Mouse (Mus musculus): ENCODE measurements around the gene Milr1. TPM values are rescaled to one million over a fixed set of nuclear protein-coding genes. Genes with fewer than 3 reads are reported as not detected.

The Milr1 gene
- total and polyA plus RNA-seq, 2 experiments: 0.10 to 0.37 TPM

DNA sequence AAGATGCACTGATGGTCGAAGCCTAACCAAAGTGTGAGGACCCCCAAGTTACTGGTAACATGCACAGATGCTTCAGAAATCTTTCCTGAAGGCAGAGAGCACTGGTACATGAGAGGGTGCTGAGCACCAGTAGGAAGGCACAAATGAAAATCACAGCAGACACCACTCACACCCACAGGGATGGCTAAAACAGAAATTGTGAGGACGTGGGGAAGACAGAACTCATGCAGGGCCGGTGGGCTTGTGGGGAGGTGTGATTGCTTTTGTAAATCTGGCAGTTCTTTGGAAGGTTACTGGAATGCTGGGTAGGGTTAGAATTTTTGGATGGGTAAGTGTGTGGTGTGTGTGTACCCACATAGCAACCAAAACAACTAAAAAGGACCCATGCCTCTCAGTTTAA is 66.1 kb downstream of the Milr1 start:
- H3K27ac ChIP-seq (replicated peaks; ENCODE audit: insufficient read depth, low read depth, low read length): no peak overlapping the region
- no peak overlapping the region for H3K4me3 ChIP-seq (ENCODE audit: insufficient read depth, low read depth, low read length)
- no peak for TF ChIP-seq CTCF (IDR thresholded peaks at IDR 0.05; ENCODE audit: low read depth, low read length)
- no peak for TF ChIP-seq POLR2A (IDR thresholded peaks at IDR 0.05; ENCODE audit: extremely low read depth, insufficient read depth, low read length)
- no peaks in the 10 kb centered on the region for H3K79me2 ChIP-seq (ENCODE audit: control insufficient read depth, insufficient read depth, low read length)
- no peak overlapping the region for H3K9ac ChIP-seq (ENCODE audit: low read depth, low read length)
- H3K27me3 ChIP-seq (ENCODE audit: control insufficient read depth, insufficient read depth, low read length): no peaks in the 10 kb centered on the region
- DNase-seq (ENCODE audit: extremely low read depth, low read depth, low spot score): no peak
- peaks cover 32% of the 10 kb centered on the region for H3K36me3 ChIP-seq (ENCODE audit: control insufficient read depth, insufficient read depth, low read length)
- peaks cover 13% of the 10 kb centered on the region for H3K4me1 ChIP-seq (ENCODE audit: control insufficient read depth, insufficient read depth, low read length)
- 91% methylated on average over 3 of the region's 3 CpGs for WGBS

DNA sequence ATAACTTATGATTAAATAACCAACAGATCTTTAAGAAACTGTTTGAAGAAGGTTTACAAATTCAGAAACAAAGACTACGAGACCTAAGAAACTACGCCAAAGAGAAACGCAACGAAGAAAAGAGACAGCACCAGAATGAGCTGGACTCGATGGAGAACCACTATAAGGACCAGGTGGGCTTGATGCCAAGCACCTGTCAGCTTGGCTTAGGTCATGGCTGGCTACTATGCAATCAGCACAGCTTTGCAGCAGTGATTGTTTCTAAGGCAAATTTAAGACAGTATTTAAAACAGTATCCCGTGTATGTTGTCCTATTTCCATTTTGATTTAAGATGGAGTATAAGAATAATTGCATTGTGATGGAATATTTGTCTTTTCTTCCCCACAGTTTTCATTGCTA is 66.8 kb downstream of the Milr1 start:
- Histone ChIP-seq H3K79me2 (ENCODE audit: control insufficient read depth, insufficient read depth, low read length) (no peaks in the 10 kb centered on the region), H3K4me1 (ENCODE audit: control insufficient read depth, insufficient read depth, low read length) (peaks cover 10% of the 10 kb centered on the region), H3K27ac (replicated peaks; ENCODE audit: insufficient read depth, low read depth, low read length) (no peak overlapping the region), H3K9ac (ENCODE audit: low read depth, low read length) (no peak overlapping the region), H3K4me3 (ENCODE audit: insufficient read depth, low read depth, low read length) (no peak overlapping the region), H3K36me3 (ENCODE audit: control insufficient read depth, insufficient read depth, low read length) (peaks cover 39% of the 10 kb centered on the region), H3K27me3 (ENCODE audit: control insufficient read depth, insufficient read depth, low read length) (no peaks in the 10 kb centered on the region)
- TF ChIP-seq POLR2A (IDR thresholded peaks at IDR 0.05; ENCODE audit: extremely low read depth, insufficient read depth, low read length) (no peak), CTCF (IDR thresholded peaks at IDR 0.05; ENCODE audit: low read depth, low read length) (no peak)
- 86% methylated on average over 6 of the region's 6 CpGs for WGBS
- DNase-seq (ENCODE audit: extremely low read depth, low read depth, low spot score): no peak

DNA sequence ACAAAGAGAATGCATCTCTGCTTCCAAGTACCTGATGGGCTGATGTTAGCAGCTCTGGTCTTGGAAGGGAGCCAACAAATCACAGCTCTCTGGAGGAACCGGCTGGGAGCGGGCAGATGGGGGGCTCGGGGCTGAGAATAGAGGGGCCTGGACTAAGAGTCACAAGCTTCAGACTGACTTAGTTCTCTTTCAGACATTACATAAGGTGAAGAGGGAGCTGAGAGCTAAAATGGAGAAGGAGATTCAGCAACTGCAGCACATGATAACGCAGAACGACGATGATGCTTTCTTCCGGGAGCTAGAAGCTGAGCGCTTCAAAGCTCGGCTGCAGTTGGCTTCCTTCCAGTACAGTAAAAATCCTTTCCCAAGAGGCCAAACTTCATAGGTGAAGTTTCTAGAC is 67.3 kb downstream of the Milr1 start:
- Histone ChIP-seq H3K27me3 (ENCODE audit: control insufficient read depth, insufficient read depth, low read length) (no peaks in the 10 kb centered on the region), H3K27ac (replicated peaks; ENCODE audit: insufficient read depth, low read depth, low read length) (no peak overlapping the region), H3K9ac (ENCODE audit: low read depth, low read length) (no peak overlapping the region), H3K4me1 (ENCODE audit: control insufficient read depth, insufficient read depth, low read length) (peaks cover 8% of the 10 kb centered on the region), H3K4me3 (ENCODE audit: insufficient read depth, low read depth, low read length) (no peak overlapping the region), H3K79me2 (ENCODE audit: control insufficient read depth, insufficient read depth, low read length) (no peaks in the 10 kb centered on the region), H3K36me3 (ENCODE audit: control insufficient read depth, insufficient read depth, low read length) (peaks cover 42% of the 10 kb centered on the region)
- 37% methylated on average over 9 of the region's 9 CpGs for WGBS
- no peak for TF ChIP-seq CTCF (IDR thresholded peaks at IDR 0.05; ENCODE audit: low read depth, low read length)
- no peak for TF ChIP-seq POLR2A (IDR thresholded peaks at IDR 0.05; ENCODE audit: extremely low read depth, insufficient read depth, low read length)
- DNase-seq (ENCODE audit: extremely low read depth, low read depth, low spot score): peak; percentile 40

Other genes with a start within 250 kb of the Milr1 start
- gene Tex2, start 137.8 kb upstream of the Milr1 start, total RNA-seq (2014; rRNA removed): 60.4 and 63.4 TPM in 2 replicates
- 45.3 and 49.7 TPM in 2 replicates for gene Tex2, start 137.8 kb upstream of the Milr1 start, polyA plus RNA-seq (2012; rRNA removed)
- 14.6 and 16.7 TPM in 2 replicates for gene Pecam1, start 598 bp upstream of the Milr1 start, total RNA-seq (2014; rRNA removed)
- 5.0 and 5.4 TPM in 2 replicates for gene Pecam1, start 598 bp upstream of the Milr1 start, polyA plus RNA-seq (2012; rRNA removed)
- gene Polg2, start 28.3 kb downstream of the Milr1 start, total RNA-seq (2014; rRNA removed): 12.6 and 13.0 TPM in 2 replicates
- 5.8 and 6.4 TPM in 2 replicates for gene Polg2, start 28.3 kb downstream of the Milr1 start, polyA plus RNA-seq (2012; rRNA removed)
- gene Ddx5, start 38.0 kb downstream of the Milr1 start, total RNA-seq (2014; rRNA removed): 218 and 224 TPM in 2 replicates
- gene Ddx5, start 38.0 kb downstream of the Milr1 start, polyA plus RNA-seq (2012; rRNA removed): 273 and 389 TPM in 2 replicates
- 5.8 and 8.4 TPM in 2 replicates for gene Cep95, start 38.0 kb downstream of the Milr1 start, total RNA-seq (2014; rRNA removed)
- 0.96 and 1.2 TPM in 2 replicates for gene Cep95, start 38.0 kb downstream of the Milr1 start, polyA plus RNA-seq (2012; rRNA removed)
- 29.7 and 29.9 TPM in 2 replicates for gene Smurf2, start 169.5 kb downstream of the Milr1 start, total RNA-seq (2014; rRNA removed)
- gene Smurf2, start 169.5 kb downstream of the Milr1 start, polyA plus RNA-seq (2012; rRNA removed): 6.4 and 7.2 TPM in 2 replicates
- 28.0 and 32.2 TPM in 2 replicates for gene Kpna2, start 248.3 kb downstream of the Milr1 start, total RNA-seq (2014; rRNA removed)
- 17.0 and 20.9 TPM in 2 replicates for gene Kpna2, start 248.3 kb downstream of the Milr1 start, polyA plus RNA-seq (2012; rRNA removed)

Data from liver, adult 2 months (tissue).